Mouse (Mus musculus): ENCODE results near the gene Dusp10.

- TF ChIP-seq CTCF (IDR thresholded peaks at IDR 0.05; ENCODE audit: low read depth, low read length) (no peak), POLR2A (IDR thresholded peaks at IDR 0.05; ENCODE audit: extremely low read depth, insufficient read depth, low read length) (no peak)
These were observed 21.7 kb downstream of the Dusp10 start for GRCm38 (mm10) chr1:184034741-184035181.
